Mouse (Mus musculus): ENCODE measurements around the gene Wwtr1. TPM values are rescaled to one million over a fixed set of nuclear protein-coding genes. Genes with fewer than 3 reads are reported as not detected.

Wwtr1 gene
- total RNA-seq (2021): 10 to 100 TPM; 71.6 to 73.3 TPM
- long read RNA-seq, experiment 1, full-length matches to known transcripts: 108 of 127 reads
- long read RNA-seq, experiment 1, partial matches to known transcripts: 10 of 127 reads
- long read RNA-seq, experiment 1, other reads (novel, unspliced or antisense): 9 of 127 reads
- long read RNA-seq, experiment 2, full-length matches to known transcripts: 126 of 147 reads
- long read RNA-seq, experiment 2, partial matches to known transcripts: 16 of 147 reads
- long read RNA-seq, experiment 2, other reads (novel, unspliced or antisense): 5 of 147 reads

- DNase-seq (ENCODE audit: low spot score in 2 of 2): peak; percentile 84 to 92
These were observed at the start of gene Wwtr1 for GRCm38 (mm10) chr3:57575660-57576055. Wwtr1 (minus strand) TSS chr3:57575910.

- no peak for DNase-seq (ENCODE audit: low spot score in 2 of 2)
These were observed 44.0 kb upstream of the Wwtr1 start for GRCm38 (mm10) chr3:57619718-57620117.

- DNase-seq (ENCODE audit: low spot score in 2 of 2): no peak
These were observed 39.9 kb upstream of the Wwtr1 start for GRCm38 (mm10) chr3:57615652-57616051.

DNA sequence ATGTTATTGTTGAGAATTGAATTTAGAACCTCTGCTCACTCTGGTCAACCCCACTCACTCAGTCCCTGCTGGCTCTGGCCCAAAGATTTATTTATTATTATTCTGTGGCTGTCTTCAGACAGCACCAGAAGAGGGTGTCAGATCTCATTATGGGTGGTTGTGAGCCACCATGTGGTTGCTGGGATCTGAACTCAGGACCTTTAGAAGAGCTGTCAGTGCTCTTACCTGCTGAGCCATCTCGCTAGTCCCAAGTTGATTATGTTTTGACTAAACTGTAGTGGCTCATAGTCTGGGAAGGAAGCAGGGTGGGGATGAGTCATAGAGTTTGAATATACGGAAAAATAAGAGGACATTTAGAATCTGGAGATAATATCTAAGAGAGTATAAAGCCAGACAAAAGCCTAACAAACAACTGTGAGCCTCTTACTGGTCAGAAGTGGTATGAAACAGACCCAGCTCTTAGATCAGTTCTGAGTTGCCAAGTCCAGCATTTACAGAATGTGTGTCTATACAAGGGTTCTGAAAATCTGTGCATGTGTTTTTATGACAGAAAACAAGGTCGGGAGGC, 36.8 kb upstream of the Wwtr1 start:
- DNase-seq (ENCODE audit: low spot score in 2 of 2): no peak

DNA sequence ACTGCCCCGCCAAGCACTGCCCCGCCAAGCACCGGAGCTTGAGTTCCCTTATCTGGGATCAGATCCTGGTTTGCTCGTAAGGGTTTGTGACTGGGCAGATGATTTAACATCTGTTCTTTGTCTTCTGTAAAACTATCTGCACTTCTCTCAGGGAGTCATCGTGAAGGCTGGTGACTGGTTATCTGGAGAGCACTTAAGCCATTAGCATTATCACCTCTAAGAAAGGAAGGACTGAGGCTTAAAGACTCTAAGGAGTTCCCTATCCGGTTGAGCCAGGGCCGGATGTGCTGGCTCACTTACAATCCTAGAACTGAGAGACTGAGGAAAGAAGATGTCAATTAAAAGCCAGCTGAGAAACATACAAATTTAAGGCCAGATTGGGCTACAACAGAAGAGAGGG, 36.1 kb upstream of the Wwtr1 start:
- no peak for DNase-seq (ENCODE audit: low spot score in 2 of 2)

- DNase-seq (ENCODE audit: low spot score in 2 of 2): peak; percentile 16 to 46
These were observed 28.9 kb upstream of the Wwtr1 start for GRCm38 (mm10) chr3:57604618-57605015.

DNA sequence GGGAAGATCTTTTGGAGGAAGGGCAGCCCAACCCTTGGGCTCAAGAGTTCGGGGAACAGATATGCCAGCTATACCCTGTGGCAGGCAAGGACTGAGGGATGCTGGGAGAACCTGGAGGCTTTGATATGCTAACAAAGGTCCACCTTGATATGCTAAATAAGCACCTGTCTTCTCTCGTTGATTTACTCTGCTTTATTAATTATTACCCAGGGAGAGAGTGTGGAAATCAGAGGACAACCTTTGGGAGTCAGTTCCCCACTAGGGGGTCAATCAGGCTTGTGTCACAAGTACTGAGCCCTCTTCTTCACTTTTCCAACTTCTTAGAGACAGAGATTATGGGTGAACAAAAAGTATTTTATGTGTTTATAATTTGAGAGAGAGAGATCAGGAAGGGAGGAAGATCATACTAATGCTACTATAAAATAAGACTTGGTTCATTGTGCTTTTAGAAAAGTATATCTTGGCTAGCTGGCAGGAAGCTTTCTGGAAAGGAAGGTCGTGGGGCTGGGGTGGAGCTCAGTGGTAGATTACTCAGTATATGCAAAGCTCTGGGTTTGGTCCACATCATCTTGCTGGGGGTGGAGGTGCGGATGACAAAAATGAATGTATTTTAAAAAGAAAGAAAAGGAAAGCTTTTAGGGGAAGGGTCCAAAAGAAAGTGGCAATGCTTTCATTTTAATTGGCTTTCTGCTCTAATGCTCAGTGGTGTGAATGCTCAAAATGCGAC, 28.3 kb upstream of the Wwtr1 start:
- DNase-seq (ENCODE audit: low spot score in 2 of 2): no peak

DNA sequence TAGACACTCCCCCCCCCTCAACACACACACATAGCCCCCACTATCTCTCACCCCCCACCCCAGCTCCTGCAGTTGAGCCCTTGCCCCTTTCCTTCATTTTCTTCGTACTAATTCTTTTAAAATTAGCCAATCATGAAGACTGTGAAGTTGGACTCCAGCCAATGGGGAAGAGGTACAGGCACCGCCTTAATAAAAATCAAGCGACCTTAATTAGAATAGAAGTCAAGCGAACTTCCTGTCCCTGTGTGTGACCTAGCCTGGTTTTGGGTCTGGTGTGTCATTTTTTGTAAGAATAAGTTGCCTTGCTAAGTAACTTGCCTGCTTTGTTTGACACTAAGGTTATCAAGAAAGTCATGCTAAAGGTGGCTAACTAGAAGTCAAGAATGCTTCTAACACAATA, 26.9 kb upstream of the Wwtr1 start:
- no peak for DNase-seq (ENCODE audit: low spot score in 2 of 2)

DNA sequence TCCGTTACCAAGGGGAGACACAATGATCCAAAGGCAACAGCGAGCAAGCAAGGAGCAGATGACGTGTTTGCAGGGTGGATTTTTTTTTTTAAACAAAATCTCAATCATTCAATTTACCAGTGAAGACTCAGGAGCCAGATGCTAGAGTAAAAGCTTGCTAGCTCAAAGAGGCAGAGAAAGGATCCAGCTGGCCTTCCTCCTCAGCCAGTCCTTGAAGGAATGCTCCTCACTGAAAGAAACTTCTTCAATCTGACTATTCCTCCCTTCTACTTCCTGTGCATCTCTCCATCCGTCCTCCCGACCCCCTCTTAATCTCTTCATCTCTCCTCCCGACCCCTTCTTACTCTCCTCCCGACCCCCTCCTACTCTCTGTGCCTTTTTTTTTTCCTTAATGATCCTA, 20.9 kb upstream of the Wwtr1 start:
- no peak for DNase-seq (ENCODE audit: low spot score in 2 of 2)

DNA sequence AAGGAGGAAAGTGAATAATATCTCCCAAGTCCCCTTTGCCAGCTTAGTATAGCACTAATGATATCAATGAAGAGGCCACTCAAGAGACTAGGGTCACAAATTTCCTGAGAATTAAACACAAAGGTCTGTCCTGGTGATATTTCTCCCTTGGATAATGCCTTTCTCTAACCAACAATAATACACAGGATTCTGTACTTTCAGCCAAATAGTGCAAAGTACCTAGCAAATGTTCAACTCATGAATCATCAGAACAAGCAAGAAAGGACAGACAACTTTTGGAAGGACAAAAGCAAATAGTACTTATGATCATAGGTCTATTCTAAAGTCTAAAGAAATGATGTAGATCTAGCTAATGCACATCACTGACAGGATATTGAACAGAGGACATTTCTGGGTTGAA, 19.8 kb upstream of the Wwtr1 start:
- DNase-seq (ENCODE audit: low spot score in 2 of 2): no peak

DNA sequence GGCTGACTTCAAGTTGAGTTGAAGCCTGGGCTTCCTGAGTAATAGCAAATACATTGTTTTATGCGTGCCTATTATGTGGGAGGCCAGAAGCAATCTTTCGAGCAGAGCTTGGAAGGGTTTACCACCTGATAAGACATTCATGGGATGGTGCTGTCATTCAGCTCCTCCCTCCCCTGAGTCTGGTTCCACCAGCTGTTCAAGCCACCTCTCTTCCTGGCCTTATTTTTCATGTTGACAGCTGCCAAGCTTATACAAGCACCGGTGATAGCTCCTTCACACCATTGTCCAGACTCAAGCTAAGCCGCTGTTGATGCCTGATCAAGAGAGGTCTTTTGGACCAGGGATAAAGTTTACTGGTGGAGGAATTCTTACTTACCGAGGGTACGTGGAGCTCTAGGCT, 10.3 kb upstream of the Wwtr1 start:
- no peak for DNase-seq (ENCODE audit: low spot score in 2 of 2)

DNA sequence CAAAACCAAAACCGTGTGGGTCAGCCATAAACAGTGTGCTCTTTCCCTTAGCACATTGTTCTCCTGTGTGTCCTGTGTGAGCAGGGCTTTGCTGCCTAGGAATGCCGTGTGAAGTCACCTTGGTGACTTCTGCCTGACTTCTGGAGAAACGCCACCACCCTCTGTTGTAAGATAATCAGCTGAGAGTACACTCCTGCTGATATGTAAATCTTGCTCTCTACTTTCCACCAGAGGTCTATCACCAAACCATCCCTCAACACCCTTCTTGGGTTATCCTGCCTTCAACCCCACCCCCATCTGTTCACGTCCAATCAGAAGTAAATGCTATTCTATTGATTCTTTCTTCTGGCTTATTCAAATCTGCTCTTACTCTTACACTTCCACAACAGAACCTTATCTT, 7.8 kb upstream of the Wwtr1 start:
- DNase-seq (ENCODE audit: low spot score in 2 of 2): no peak

DNA sequence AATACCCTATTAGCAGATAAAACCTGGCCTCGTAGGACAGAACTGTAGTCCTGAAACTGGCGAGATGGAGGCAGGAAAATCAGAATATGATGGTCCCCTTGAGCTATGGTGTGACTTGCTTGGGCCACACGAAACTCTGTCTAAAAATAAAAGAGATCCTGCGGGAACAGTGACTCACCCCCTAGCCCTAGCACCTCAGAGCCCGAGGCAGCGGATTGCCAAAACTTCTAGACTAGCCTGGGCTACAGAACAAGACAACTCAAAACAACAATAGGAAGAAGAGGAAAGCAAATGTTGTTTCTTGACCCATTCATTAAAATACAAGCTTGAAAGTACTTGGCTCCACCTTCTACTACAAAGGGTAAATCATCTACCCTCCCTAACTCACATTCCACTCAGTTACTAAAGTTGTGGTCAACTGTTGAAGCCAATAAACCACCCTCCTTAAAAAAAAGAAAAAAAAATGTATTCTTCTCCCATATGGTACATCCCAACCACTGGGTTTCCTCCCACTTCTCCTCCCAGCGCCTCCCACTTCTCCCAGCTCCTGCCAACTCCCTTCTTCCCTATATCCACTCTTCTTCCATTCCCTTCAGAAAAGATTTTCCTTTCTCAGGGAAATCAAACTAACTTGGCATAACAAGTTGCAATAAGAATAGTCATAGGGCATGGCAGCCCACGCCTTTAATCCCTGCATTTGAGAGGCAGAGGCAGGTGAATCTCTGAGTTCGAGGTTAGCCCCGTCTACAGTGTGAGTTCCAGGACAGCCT, 4.9 kb upstream of the Wwtr1 start:
- no peak for DNase-seq (ENCODE audit: low spot score in 2 of 2)

- DNase-seq (ENCODE audit: low spot score in 2 of 2): peak; percentile 56 to 77
These were observed 530 bp upstream of the Wwtr1 start for GRCm38 (mm10) chr3:57576056-57576824.

GRCm38 (mm10) chr3:57574885-57575659, 638 bp downstream of the Wwtr1 start:
- DNase-seq (ENCODE audit: low spot score in 2 of 2): peak; percentile 22 to 57

GRCm38 (mm10) chr3:57573898-57574570, 1.7 kb downstream of the Wwtr1 start:
- no peak for DNase-seq (ENCODE audit: low spot score in 2 of 2)

- DNase-seq (ENCODE audit: low spot score in 2 of 2): no peak
These were observed 3.3 kb downstream of the Wwtr1 start for GRCm38 (mm10) chr3:57572331-57572975.

- DNase-seq (ENCODE audit: low spot score in 2 of 2): no peak
These were observed 9.1 kb downstream of the Wwtr1 start for GRCm38 (mm10) chr3:57566655-57567054.

GRCm38 (mm10) chr3:57563627-57564026, 12.1 kb downstream of the Wwtr1 start:
- DNase-seq (ENCODE audit: low spot score in 2 of 2): no peak
